Mouse (Mus musculus) erythroblast, embryonic 14.5 days (primary cell): ENCODE measurements around the gene AW551984. TPM values are rescaled to one million over a fixed set of nuclear protein-coding genes. Genes with fewer than 3 reads are reported as not detected.

ENCODE experiments used
- H3K27me3 ChIP-seq: 2 replicates; pipeline ENCODE4 v1.6.1; 2012; ENCODE audit warnings: inconsistent platforms; ENCODE audit not compliant: control insufficient read depth
- H3K36me3 ChIP-seq: 2 replicates; pipeline ENCODE4 v1.6.1; 2012; ENCODE audit warnings: mild to moderate bottlenecking, inconsistent platforms; ENCODE audit not compliant: control insufficient read depth
- H3K4me1 ChIP-seq: 2 replicates; pipeline ENCODE4 v1.6.1; 2012; ENCODE audit warnings: inconsistent platforms; ENCODE audit not compliant: control insufficient read depth
- H3K4me3 ChIP-seq: replicated peaks from 2 replicates; pipeline ENCODE3; 2012; ENCODE audit warnings: moderate library complexity, mild to moderate bottlenecking, inconsistent platforms
- H3K9me3 ChIP-seq: 2 replicates; pipeline ENCODE4 v1.6.1; 2012; ENCODE audit warnings: low read length, inconsistent platforms, mixed read lengths; ENCODE audit not compliant: control insufficient read depth
- GATA1 ChIP-seq: IDR thresholded peaks from 2 replicates; pipeline ENCODE4 v1.6.1; 2012; ENCODE audit warnings: low read length, inconsistent platforms, mixed read lengths
- TAL1 ChIP-seq: IDR thresholded peaks from 3 replicates; pipeline ENCODE4 v1.6.1; 2012; ENCODE audit warnings: low read length, inconsistent platforms, mixed read lengths
- polyA plus RNA-seq: library from polyadenylated mRNA; stranded (reverse); fragments of >175 nt; gene quantifications from 2 replicates; pipeline ENCODE4 v1.2.3, GENCODE M21; 2012

AW551984 gene
- polyA plus RNA-seq, 1 experiment, result not detected

- no peak within 1 kb of the TSS for H3K4me3 ChIP-seq
- no peak for TF ChIP-seq TAL1
- TF ChIP-seq GATA1, result no peak
- H3K27me3 ChIP-seq, result no peaks in the 10 kb centered on the region
- no peaks in the 10 kb centered on the region for H3K36me3 ChIP-seq
- no peaks in the 10 kb centered on the region for H3K4me1 ChIP-seq
- H3K9me3 ChIP-seq, result no peaks in the 10 kb centered on the region
These were observed 6.2 kb upstream of the AW551984 start, which contains the start of gene Olfr148 for GRCm38 (mm10) chr9:39610355-39610754. Gene Olfr148 (plus strand): TSS chr9:39610655.

GRCm38 (mm10) chr9:39608497-39608896, 4.3 kb upstream of the AW551984 start:
- H3K36me3 ChIP-seq, result no peaks in the 10 kb centered on the region
- no peaks in the 10 kb centered on the region for H3K9me3 ChIP-seq
- peaks cover 7% of the 10 kb centered on the region for H3K27me3 ChIP-seq
- no peak for TF ChIP-seq GATA1
- no peak for TF ChIP-seq TAL1
- H3K4me1 ChIP-seq, result no peaks in the 10 kb centered on the region
- H3K4me3 ChIP-seq, result no peak overlapping the region

GRCm38 (mm10) chr9:39603333-39603845, 814 bp downstream of the AW551984 start:
- Histone ChIP-seq H3K9me3 (no peaks in the 10 kb centered on the region), H3K4me3 (no peak overlapping the region), H3K27me3 (peaks cover 16% of the 10 kb centered on the region), H3K36me3 (no peaks in the 10 kb centered on the region), H3K4me1 (no peaks in the 10 kb centered on the region)
- TF ChIP-seq TAL1 (no peak), GATA1 (no peak)

- TF ChIP-seq TAL1 (no peak), GATA1 (no peak)
- H3K27me3 ChIP-seq, result peaks cover 16% of the 10 kb centered on the region
- H3K4me1 ChIP-seq, result no peaks in the 10 kb centered on the region
- no peaks in the 10 kb centered on the region for H3K9me3 ChIP-seq
- H3K4me3 ChIP-seq, result no peak overlapping the region
- H3K36me3 ChIP-seq, result no peaks in the 10 kb centered on the region
These were observed 1.5 kb downstream of the AW551984 start for GRCm38 (mm10) chr9:39602536-39603332.

GRCm38 (mm10) chr9:39577050-39577449, 27.2 kb downstream of the AW551984 start:
- H3K27me3 ChIP-seq, result no peaks in the 10 kb centered on the region
- no peak overlapping the region for H3K4me3 ChIP-seq
- no peaks in the 10 kb centered on the region for H3K36me3 ChIP-seq
- H3K9me3 ChIP-seq, result no peaks in the 10 kb centered on the region
- no peaks in the 10 kb centered on the region for H3K4me1 ChIP-seq
- TF ChIP-seq GATA1 (no peak), TAL1 (no peak)

GRCm38 (mm10) chr9:39575469-39575868, 28.7 kb downstream of the AW551984 start, which contains the start of gene Olfr959:
Gene Olfr959 (minus strand): TSS chr9:39575569.
- Histone ChIP-seq H3K27me3 (no peaks in the 10 kb centered on the region), H3K9me3 (no peaks in the 10 kb centered on the region), H3K4me1 (no peaks in the 10 kb centered on the region), H3K36me3 (no peaks in the 10 kb centered on the region), H3K4me3 (no peak within 1 kb of the TSS)
- no peak for TF ChIP-seq TAL1

- H3K36me3 ChIP-seq, result no peaks in the 10 kb centered on the region
These were observed 45.9 kb downstream of the AW551984 start for GRCm38 (mm10) chr9:39558349-39558647.

GRCm38 (mm10) chr9:39557529-39558348, 46.5 kb downstream of the AW551984 start:
- Histone ChIP-seq H3K36me3 (no peaks in the 10 kb centered on the region), H3K9me3 (no peaks in the 10 kb centered on the region), H3K4me3 (no peak overlapping the region), H3K27me3 (no peaks in the 10 kb centered on the region), H3K4me1 (no peaks in the 10 kb centered on the region)
- TF ChIP-seq TAL1 (no peak), GATA1 (no peak)

More at GRCm38 (mm10) chr9:39558349-39558647, 45.9 kb downstream of the AW551984 start:
- H3K4me1 ChIP-seq, result no peaks in the 10 kb centered on the region
- no peak overlapping the region for H3K4me3 ChIP-seq
- no peaks in the 10 kb centered on the region for H3K9me3 ChIP-seq
- H3K27me3 ChIP-seq, result no peaks in the 10 kb centered on the region
- TF ChIP-seq GATA1 (no peak), TAL1 (no peak)

DNA sequence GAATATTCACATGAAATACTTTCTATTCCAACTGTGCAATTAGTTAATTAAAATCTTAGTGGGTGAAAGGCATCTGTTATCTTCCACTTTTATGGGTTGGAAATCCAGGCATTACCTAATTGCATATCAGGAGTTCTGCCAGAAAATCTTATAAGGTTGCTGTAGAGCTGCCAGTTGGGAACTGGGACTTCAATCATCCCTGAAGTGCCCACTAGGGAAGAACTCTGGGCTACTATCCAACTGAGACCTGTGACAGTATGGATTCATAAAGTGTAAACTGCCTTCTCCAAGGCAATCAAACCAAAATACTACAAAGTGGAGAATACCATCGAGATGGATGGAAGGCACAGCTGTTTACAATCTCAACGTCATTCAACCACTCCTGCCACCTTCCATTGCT, 50.3 kb downstream of the AW551984 start, which contains the start of gene Olfr958:
Gene Olfr958, minus strand, starts transcription at position 109 of the 400 bp plus-strand sequence.
- H3K9me3 ChIP-seq, result no peaks in the 10 kb centered on the region
- H3K27me3 ChIP-seq, result no peaks in the 10 kb centered on the region
- H3K4me1 ChIP-seq, result no peaks in the 10 kb centered on the region
- no peak for TF ChIP-seq TAL1
- H3K4me3 ChIP-seq, result no peak within 1 kb of the TSS
- H3K36me3 ChIP-seq, result no peaks in the 10 kb centered on the region
